Mouse (Mus musculus) heart, postnatal 0 days (tissue): Measurements from ENCODE around the gene Krtap5-3.

Source experiments
- CTCF ChIP-seq: IDR thresholded peaks from 2 replicates; pipeline ENCODE4 v1.5.1; 2016; ENCODE audit warnings: antibody characterized with exemption, control low read depth, low read depth
- EP300 ChIP-seq: IDR thresholded peaks from 2 replicates; pipeline ENCODE4 v1.6.1; 2016; ENCODE audit warnings: antibody characterized with exemption, low read depth

- TF ChIP-seq CTCF: no peak
- no peak for TF ChIP-seq EP300
These were observed 10.9 kb upstream of the Krtap5-3 start, which contains the start of gene Gm10153 for GRCm38 (mm10) chr7:142190289-142190688.
